Mouse (Mus musculus): ENCODE results near the gene Ren1. TPM values are rescaled to one million over a fixed set of nuclear protein-coding genes. Genes with fewer than 3 reads are reported as not detected.

Gene Ren1
- polyA plus RNA-seq, 1 experiment from 2014 or later, result 0.99 TPM

GRCm38 (mm10) chr1:133366951-133367605, 16.8 kb downstream of the Ren1 start:
- Histone ChIP-seq H3K9me3 (replicated peaks) (no peaks in the 10 kb centered on the region), H3K4me3 (no peak overlapping the region), H3K4me1 (peaks cover 31% of the 10 kb centered on the region), H3K4me2 (replicated peaks) (no peak overlapping the region), H3K36me3 (no peaks in the 10 kb centered on the region), H3K27ac (no peak overlapping the region), H3K9ac (no peak overlapping the region), H3K27me3 (peaks cover 32% of the 10 kb centered on the region)
- ATAC-seq (ENCODE audit: low FRiP score), result no peak
- 44% methylated on average over 10 of the region's 10 CpGs for WGBS

GRCm38 (mm10) chr1:133367606-133368488, 17.5 kb downstream of the Ren1 start:
- Histone ChIP-seq H3K4me1 (peaks cover 31% of the 10 kb centered on the region), H3K27ac (no peak overlapping the region), H3K4me2 (replicated peaks) (no peak overlapping the region), H3K9ac (no peak overlapping the region), H3K9me3 (replicated peaks) (no peaks in the 10 kb centered on the region), H3K4me3 (no peak overlapping the region), H3K36me3 (no peaks in the 10 kb centered on the region), H3K27me3 (peaks cover 32% of the 10 kb centered on the region)
- WGBS, result 8% methylated on average over 11 of the region's 11 CpGs
- ATAC-seq (ENCODE audit: low FRiP score), result no peak

- H3K4me3 ChIP-seq, result no peak overlapping the region
- peaks cover 31% of the 10 kb centered on the region for H3K4me1 ChIP-seq
- no peaks in the 10 kb centered on the region for H3K9me3 ChIP-seq (replicated peaks)
- H3K4me2 ChIP-seq (replicated peaks), result no peak overlapping the region
- H3K36me3 ChIP-seq, result no peaks in the 10 kb centered on the region
- 60% methylated on average over 10 of the region's 10 CpGs for WGBS
- ATAC-seq (ENCODE audit: low FRiP score), result no peak
- H3K27me3 ChIP-seq, result peaks cover 32% of the 10 kb centered on the region
- no peak overlapping the region; the same call in 1 of the 2 replicates for H3K9ac ChIP-seq
- no peak overlapping the region for H3K27ac ChIP-seq
These were observed 18.3 kb downstream of the Ren1 start for GRCm38 (mm10) chr1:133368644-133369043.

GRCm38 (mm10) chr1:133370352-133370751, 20.0 kb downstream of the Ren1 start:
- H3K36me3 ChIP-seq, result no peaks in the 10 kb centered on the region
- no peaks in the 10 kb centered on the region for H3K9me3 ChIP-seq (replicated peaks)
- no peak overlapping the region for H3K27ac ChIP-seq
- H3K27me3 ChIP-seq, result peaks cover 15% of the 10 kb centered on the region
- peaks cover 20% of the 10 kb centered on the region for H3K4me1 ChIP-seq
- no peak overlapping the region for H3K4me2 ChIP-seq (replicated peaks)
- H3K9ac ChIP-seq, result no peak overlapping the region
- 76% methylated on average over 4 of the region's 4 CpGs for WGBS
- ATAC-seq (ENCODE audit: low FRiP score), result no peak
- H3K4me3 ChIP-seq, result no peak overlapping the region

GRCm38 (mm10) chr1:133371431-133371830, 21.1 kb downstream of the Ren1 start:
- no peaks in the 10 kb centered on the region for H3K9me3 ChIP-seq (replicated peaks)
- no peak overlapping the region for H3K27ac ChIP-seq
- no peaks in the 10 kb centered on the region for H3K36me3 ChIP-seq
- H3K4me1 ChIP-seq, result peaks cover 23% of the 10 kb centered on the region
- no peak overlapping the region for H3K9ac ChIP-seq
- 88% methylated on average over 6 of the region's 6 CpGs for WGBS
- H3K4me2 ChIP-seq (replicated peaks), result no peak overlapping the region
- no peak for ATAC-seq (ENCODE audit: low FRiP score)
- 0 out of 2 replicates have a peak, but pooled peaks cover 5% of the 10 kb centered on the region for H3K27me3 ChIP-seq
- H3K4me3 ChIP-seq, result no peak overlapping the region

- no peak for ATAC-seq (ENCODE audit: low FRiP score)
- Histone ChIP-seq H3K4me2 (replicated peaks) (no peak overlapping the region), H3K27me3 (no peaks in the 10 kb centered on the region), H3K27ac (no peak overlapping the region), H3K4me1 (peaks cover 20% of the 10 kb centered on the region), H3K36me3 (no peaks in the 10 kb centered on the region), H3K9me3 (replicated peaks) (no peaks in the 10 kb centered on the region), H3K9ac (no peak overlapping the region), H3K4me3 (no peak overlapping the region)
- 66% methylated on average over 8 of the region's 8 CpGs for WGBS
These were observed 21.8 kb downstream of the Ren1 start for GRCm38 (mm10) chr1:133372113-133372512.

GRCm38 (mm10) chr1:133375696-133376346, 25.5 kb downstream of the Ren1 start:
- Histone ChIP-seq H3K9me3 (replicated peaks) (no peaks in the 10 kb centered on the region), H3K36me3 (no peaks in the 10 kb centered on the region), H3K4me1 (peaks cover 10% of the 10 kb centered on the region), H3K9ac (no peak overlapping the region), H3K27me3 (no peaks in the 10 kb centered on the region), H3K27ac (no peak overlapping the region), H3K4me2 (replicated peaks) (no peak overlapping the region), H3K4me3 (no peak overlapping the region)
- peak; percentile 30; the same call in 1 of the 2 replicates for ATAC-seq (ENCODE audit: low FRiP score)
- WGBS, result 65% methylated on average over 10 of the region's 10 CpGs

- WGBS, result 89% methylated on average over 5 of the region's 5 CpGs
- H3K4me1 ChIP-seq, result peaks cover 15% of the 10 kb centered on the region
- H3K36me3 ChIP-seq, result no peaks in the 10 kb centered on the region
- no peak overlapping the region for H3K9ac ChIP-seq
- H3K27me3 ChIP-seq, result no peaks in the 10 kb centered on the region
- no peak overlapping the region for H3K27ac ChIP-seq
- H3K9me3 ChIP-seq (replicated peaks), result no peaks in the 10 kb centered on the region
- H3K4me2 ChIP-seq (replicated peaks), result no peak overlapping the region
- ATAC-seq (ENCODE audit: low FRiP score), result no peak
- no peak overlapping the region for H3K4me3 ChIP-seq
These were observed 27.2 kb downstream of the Ren1 start for GRCm38 (mm10) chr1:133377547-133377946.

GRCm38 (mm10) chr1:133379254-133379985, 29.1 kb downstream of the Ren1 start:
- Histone ChIP-seq H3K27me3 (no peaks in the 10 kb centered on the region), H3K4me3 (no peak overlapping the region), H3K36me3 (peaks cover 12% of the 10 kb centered on the region; the same call in 1 of the 2 replicates), H3K9ac (no peak overlapping the region), H3K9me3 (replicated peaks) (no peaks in the 10 kb centered on the region), H3K4me1 (peaks cover 19% of the 10 kb centered on the region), H3K4me2 (replicated peaks) (no peak overlapping the region), H3K27ac (no peak overlapping the region)
- ATAC-seq (ENCODE audit: low FRiP score), result no peak
- WGBS, result 59% methylated on average over 10 of the region's 10 CpGs

GRCm38 (mm10) chr1:133379986-133380320, 29.6 kb downstream of the Ren1 start:
- no peak overlapping the region for H3K4me3 ChIP-seq
- no peaks in the 10 kb centered on the region for H3K27me3 ChIP-seq
- whole genome bisulfite sequencing, result 79% methylated on average over 3 of the region's 3 CpGs
- no peak overlapping the region for H3K9ac ChIP-seq
- H3K4me2 ChIP-seq (replicated peaks), result no peak overlapping the region
- H3K9me3 ChIP-seq (replicated peaks), result no peaks in the 10 kb centered on the region
- ATAC-seq (ENCODE audit: low FRiP score), result no peak
- no peak overlapping the region for H3K27ac ChIP-seq
- H3K36me3 ChIP-seq, result peaks cover 17% of the 10 kb centered on the region
- H3K4me1 ChIP-seq, result peaks cover 19% of the 10 kb centered on the region

- no peak overlapping the region for H3K9ac ChIP-seq
- no peak for ATAC-seq (ENCODE audit: low FRiP score)
- H3K27ac ChIP-seq, result no peak overlapping the region
- 77% methylated on average over 14 of the region's 14 CpGs for WGBS
- no peaks in the 10 kb centered on the region for H3K27me3 ChIP-seq
- no peak overlapping the region for H3K4me3 ChIP-seq
- peaks cover 18% of the 10 kb centered on the region for H3K36me3 ChIP-seq
- no peaks in the 10 kb centered on the region for H3K9me3 ChIP-seq (replicated peaks)
- no peak overlapping the region for H3K4me2 ChIP-seq (replicated peaks)
- H3K4me1 ChIP-seq, result peaks cover 20% of the 10 kb centered on the region
These were observed 30.2 kb downstream of the Ren1 start for GRCm38 (mm10) chr1:133380347-133381065.
